Mouse (Mus musculus) cerebellum, adult 8-10 months (tissue): Measurements from ENCODE around the gene Eif1b.
"Not testable (repeated sequence)": the region's sequence is repeated elsewhere in the genome, so short reads cannot be mapped to it uniquely, and the experiment has no call there.

ENCODE experiments used
- DNase-seq: peaks from one replicate; pipeline ENCODE4 v3.0.0; 2022

Eif1b gene

DNA sequence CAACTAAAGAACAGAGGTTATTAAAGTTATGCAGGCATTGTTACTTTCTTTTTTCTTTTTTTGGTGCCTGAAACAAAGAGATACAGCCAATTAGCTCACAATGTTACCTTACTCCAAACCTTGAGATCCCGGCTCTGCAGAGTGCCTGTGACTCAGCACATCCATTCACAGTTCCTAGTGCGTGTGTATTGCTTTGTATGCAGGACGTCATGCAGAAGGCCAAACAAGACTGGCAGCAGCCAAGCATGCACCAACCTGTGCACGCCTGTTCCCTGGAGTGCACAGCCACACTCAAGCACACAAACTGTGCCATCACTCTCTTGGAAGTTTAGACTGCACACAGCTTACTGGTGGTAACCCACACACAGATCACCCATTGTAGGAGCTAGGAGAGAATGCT is 35.2 kb downstream of the Eif1b start:
- no peak for DNase-seq

DNA sequence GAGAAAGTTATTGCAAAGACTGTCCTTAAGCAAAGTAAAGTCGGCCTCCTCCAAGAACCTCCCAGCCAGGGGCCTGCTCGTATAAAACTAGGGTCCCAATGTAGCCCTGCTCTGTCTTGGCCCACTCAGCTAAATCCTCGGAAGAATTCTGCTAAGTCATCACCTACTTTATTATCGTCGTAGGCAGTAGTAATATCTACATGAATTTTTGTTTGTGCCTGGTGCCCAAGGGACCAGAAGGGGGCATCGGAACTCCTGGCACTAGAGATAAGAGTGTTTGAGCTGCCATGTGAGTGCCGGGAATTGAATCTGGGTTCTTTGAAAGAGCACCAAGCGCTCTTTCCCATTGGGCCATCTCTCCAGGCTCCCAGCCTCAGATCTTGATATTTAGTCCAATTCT is 35.9 kb downstream of the Eif1b start:
- DNase-seq = no peak

DNA sequence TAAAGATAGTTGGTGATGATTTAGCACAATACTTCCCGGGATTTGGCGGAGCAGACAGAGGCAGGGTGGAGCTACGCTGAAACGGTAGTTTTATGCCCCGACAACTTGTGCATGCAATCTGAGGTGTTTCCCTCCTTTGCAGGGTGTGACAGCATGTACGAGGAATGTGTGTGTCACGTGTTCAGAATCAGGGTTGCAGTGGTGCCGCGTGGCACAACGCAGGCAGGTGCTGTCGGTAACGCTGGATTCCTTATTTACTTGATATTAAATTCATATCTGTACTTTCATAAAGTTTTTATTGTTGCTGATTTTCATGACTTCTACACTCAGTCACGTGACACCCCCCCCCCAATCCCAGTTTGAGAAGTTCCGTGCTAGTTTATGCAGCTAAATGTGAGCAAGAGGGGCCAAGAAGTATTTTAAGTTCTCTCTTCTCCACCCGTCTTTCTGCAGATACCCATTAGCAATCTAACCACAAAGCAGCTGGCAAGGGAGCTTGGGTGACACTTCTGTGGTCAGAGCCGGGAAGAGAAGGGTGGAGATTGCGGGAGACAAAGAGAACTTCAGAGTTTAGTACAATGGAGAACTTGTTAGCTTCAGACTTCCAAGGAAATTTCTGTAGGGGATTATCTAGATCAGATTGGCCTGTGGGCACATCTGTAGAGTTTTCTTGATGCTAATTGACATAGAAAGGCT is 36.9 kb downstream of the Eif1b start:
- no peak for DNase-seq

DNA sequence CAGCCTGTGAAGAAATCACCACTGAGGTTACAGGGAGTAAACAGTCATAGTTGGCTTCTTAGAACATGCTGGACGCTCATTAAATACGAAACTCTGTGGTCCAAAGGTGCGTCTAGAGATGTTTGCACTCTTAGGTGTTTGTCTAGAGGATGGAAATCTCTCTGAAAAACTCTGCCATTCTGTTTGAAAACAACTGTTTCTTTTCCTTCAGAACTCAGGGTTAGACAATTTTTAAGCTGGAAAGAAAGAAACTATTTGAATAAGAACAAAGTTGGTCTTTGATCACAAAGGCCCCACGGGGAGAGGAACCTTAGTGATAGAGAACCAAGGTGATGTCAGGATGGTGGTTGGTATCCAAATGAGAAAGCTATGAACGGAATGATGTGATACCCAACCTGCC is 38.4 kb downstream of the Eif1b start:
- no peak for DNase-seq

DNA sequence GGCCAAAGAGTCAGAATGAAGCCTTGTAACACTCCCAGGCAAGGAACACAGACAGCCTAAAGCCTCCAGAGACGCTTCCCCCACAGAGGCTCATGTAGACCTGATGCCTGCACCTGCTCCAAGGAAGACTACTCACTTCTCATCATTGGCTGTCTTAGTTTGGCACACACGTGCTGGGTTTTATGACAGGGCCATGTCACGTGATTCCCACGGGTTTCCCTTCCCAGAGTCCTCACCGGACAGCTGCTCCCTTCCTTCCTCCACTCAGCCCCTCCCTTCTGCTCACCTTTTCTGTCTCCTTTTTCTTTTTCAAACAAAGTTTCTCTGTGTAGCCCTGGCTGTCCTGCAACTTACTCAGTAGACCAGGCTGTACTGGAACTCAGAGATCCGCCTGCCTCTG is 40.0 kb downstream of the Eif1b start:
- DNase-seq = no peak

DNA sequence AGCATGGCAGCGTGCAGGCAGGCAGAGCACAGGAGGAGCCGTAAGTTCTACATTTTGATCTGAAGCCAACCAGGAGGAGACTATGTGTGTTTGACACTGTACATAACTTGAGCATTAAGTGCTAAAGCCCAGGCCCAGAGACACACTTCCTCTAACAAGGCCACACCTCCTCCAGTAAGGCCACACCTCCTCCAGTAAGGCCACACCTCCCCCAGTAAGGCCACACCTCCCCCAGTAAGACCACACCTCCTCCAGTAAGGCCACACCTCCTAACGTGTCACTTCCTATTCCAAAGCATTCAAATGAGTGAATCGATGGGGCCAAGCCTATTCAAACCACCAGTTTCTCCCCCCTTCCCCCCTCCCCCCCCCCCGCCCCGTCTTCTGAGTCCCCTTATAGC is 40.7 kb downstream of the Eif1b start:
- no peak for DNase-seq

DNA sequence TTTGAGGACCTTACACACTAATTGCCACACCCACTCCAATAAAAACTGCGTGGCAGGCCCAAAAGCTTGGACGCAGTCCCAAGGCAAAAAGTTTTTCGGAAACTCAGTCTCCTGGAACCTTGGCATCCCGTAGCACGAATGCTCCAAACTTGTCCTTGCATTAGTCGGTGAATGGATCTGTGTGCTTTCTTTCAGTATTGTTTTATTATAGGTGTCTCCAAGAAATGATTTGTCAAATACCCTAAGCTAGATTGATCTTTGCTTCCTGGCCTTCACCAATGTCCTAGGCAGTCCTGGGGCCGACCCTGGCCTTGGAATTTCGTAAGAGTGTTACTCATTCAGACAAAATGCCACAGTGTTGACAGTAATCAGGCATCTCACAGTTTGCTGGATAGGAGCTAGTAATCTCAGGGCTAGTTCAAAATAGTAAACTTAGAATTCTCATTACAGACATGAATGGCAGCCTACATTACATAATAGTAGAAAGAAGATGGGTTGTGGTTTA is 41.5 kb downstream of the Eif1b start:
- not testable (repeated sequence) for DNase-seq

DNA sequence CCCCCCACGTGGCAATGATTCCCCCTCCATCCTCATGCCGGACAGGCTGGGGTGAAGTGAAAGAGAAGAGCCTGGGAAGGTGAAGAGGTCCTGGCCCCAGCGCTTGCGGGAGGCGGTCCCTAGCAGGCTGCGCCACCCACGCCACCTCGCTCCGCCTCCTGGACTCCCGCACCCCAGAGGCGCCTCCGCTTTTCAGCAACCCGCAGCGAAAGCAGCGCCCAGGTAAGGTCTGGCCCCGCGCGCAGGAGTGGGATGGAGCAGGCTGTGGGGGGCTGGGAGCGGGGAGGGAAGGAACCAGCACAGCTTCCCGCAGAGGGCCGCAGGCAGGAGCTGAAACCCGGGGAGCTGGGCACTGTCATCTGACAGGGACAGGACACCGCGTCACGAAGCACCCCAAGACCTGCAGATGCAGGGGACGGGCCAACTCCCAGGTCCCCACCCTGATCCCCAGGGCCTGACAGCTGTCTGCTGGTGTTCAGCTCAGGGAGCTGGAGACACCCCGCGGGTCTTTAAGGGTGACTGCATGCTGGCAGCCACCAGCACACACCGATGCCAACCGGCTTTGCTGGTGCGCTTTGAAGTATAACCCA is 47.7 kb downstream of the Eif1b start, which contains the start of gene Entpd3:
Gene Entpd3, plus strand, starts transcription at position 157 of the 590 bp plus-strand sequence.
- DNase-seq = peak; percentile 5

DNA sequence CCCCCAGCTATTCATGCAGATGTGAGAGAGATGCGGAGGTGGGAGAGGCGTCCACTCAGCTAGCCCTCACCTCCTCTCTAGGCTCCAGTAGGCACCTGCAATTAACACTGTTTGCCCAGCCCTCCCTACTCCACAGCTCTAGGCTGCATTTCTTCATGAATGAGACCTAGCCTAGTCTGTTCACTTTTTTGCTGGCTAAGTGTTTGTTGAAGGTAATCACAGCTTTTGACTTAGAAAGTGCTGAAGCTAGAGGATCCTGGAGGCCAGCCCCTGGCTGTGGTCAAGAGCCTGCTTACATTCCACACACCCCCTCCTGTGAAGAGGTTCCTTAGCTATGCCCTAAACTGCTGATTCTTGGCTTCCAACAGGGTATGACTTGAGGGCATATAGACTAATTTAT is 49.4 kb downstream of the Eif1b start:
- no peak for DNase-seq

DNA sequence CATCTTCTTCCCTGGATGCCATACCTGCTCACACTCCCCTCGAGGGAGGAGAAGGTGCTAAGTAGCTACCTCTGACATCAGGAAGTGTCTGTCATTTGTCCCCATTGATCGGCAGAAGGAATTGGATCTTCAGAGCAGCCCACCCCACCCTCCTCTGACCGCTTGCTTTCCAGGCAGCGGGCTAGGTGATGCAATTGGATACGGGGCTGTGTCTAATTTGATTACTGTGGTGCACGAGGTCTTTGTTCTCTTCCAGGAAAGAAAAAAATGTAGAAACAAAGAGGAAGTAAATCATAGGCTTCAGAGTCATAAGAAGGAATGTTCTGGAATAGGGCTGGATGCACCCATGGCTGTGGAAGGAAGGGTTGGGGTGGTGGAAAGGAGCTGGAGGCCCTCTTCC is 50.2 kb downstream of the Eif1b start:
- DNase-seq = no peak
